Mouse (Mus musculus) C2C12 (cell line): Measurements from ENCODE around the gene Tmem265.

Experiments
- CTCF ChIP-seq: IDR thresholded peaks from one replicate; pipeline ENCODE4 v1.5.1; 2011; ENCODE audit not compliant: control insufficient read depth, insufficient read depth, insufficient read length
- MAX ChIP-seq: IDR thresholded peaks from one replicate; pipeline ENCODE4 v1.6.1; 2011; ENCODE audit warnings: mild to moderate bottlenecking, control low read depth
- MYOG ChIP-seq: IDR thresholded peaks from one replicate; pipeline ENCODE4 v1.6.1; 2011; ENCODE audit not compliant: control insufficient read depth, insufficient read length; ENCODE audit errors: extremely low read depth
- USF1 ChIP-seq: IDR thresholded peaks from one replicate; pipeline ENCODE4 v1.6.1; 2011; ENCODE audit warnings: low read depth, mild to moderate bottlenecking, control low read depth, moderate library complexity

DNA sequence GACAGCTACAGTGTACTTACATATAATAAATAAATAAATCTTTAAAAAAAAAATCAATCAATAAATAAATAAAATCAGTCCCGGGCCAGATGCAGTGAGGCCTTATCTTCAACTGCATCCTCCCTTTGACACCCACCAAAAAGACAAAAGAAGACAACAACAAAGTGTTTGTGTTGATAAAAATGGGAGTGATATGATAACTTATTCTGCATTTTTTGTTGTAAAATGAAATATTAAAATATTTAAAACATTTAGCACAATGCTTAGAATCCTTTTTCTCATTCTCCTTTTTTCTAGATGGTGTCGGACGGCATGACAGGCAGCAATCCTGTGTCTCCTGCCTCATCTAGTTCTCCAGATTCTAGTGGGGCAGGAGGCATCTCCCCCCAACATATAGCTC lies 41.9 kb upstream of the Tmem265 start, which contains the start of gene Gm42715:
- no peak for TF ChIP-seq CTCF
- no peak for TF ChIP-seq USF1
- TF ChIP-seq MYOG = no peak
- TF ChIP-seq MAX = no peak
